Mouse (Mus musculus) cerebellum, adult 9-10 months (tissue): ENCODE results near the gene Tgfa.

ENCODE experiments used
- DNase-seq: peaks from one replicate; pipeline ENCODE4 v3.0.0; 2022

Gene Tgfa

DNA sequence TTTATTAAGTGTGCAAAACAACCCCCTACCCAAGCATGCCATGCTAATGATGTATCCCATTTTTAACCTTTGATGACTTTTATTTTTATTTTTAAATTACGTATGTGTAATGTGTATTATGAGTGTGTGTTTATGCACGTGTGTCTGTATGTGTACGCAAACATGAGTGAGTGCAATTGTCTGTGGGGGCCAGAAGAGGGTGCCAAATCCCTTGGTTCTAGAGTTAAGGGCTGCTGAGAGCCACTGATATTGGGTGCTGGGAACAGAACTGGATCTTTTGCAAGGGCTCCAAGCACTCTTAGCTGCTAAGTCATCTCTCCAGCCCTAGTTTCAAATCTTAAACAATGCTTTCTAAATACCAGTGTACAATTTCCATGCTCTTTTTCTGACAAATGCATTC is 103.9 kb downstream of the Tgfa start:
- no peak for DNase-seq

GRCm38 (mm10) chr6:86299381-86299780 is 104.4 kb downstream of the Tgfa start:
- DNase-seq, result no peak

DNA sequence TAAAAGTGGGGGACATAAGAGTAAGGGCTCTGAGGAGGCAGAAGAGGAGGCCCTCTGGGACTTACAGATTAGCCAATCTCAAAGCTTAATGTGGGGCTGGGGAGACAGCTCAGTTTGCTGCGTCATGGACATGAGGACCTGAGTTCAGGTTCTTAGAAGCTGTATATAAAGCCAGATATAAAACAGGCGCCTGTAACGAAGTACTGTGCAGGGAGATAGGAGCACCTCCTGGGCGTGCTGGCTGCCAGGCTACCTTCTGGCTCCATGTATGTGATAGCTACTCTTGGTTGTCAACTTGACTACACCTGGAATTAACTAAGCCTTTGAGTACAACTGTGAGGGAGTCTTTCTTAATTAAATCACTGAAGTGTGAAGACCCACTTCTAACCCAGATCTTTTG is 110.7 kb downstream of the Tgfa start:
- DNase-seq, result no peak

DNA sequence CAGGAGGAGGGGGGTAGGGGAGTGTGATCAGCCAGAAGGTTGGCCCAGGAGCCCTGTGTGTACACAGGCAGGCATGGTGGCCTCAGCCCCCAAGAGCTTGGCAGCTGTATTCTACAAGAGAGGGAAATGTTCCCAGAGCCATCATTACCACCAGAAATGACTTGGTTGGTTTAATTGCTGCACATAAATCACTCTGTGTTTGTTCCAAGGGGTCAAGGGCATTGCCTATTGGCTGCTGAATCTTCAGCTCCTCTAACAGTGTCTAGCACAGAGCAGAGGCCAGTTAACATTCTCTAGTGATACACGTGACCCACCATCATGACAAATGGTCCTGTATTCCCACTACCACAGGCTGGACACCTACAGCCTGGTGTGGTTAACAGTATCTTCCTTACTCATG is 119.0 kb downstream of the Tgfa start:
- DNase-seq, result no peak

DNA sequence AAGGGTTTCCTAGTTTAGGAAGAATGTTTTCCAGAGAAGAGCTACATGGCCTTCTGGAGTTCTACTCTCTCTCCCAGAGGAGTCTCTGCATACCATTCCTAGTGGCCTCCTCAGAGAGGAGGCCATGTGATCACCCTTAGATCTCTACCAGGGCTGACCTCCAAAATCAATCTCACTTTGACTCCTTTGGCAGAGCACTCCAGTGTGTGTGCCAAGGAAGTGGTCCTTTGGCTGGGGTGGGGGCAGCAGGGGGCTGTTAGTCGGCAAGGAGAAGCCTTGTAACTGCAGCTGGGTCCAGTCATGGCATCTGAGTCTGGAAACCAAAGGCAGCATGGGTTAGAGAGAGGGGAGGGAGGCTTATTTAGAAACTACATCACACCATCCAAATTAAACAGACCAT is 122.0 kb downstream of the Tgfa start:
- DNase-seq, result no peak

GRCm38 (mm10) chr6:86318855-86319254 is 123.8 kb downstream of the Tgfa start:
- DNase-seq, result peak; percentile 5

DNA sequence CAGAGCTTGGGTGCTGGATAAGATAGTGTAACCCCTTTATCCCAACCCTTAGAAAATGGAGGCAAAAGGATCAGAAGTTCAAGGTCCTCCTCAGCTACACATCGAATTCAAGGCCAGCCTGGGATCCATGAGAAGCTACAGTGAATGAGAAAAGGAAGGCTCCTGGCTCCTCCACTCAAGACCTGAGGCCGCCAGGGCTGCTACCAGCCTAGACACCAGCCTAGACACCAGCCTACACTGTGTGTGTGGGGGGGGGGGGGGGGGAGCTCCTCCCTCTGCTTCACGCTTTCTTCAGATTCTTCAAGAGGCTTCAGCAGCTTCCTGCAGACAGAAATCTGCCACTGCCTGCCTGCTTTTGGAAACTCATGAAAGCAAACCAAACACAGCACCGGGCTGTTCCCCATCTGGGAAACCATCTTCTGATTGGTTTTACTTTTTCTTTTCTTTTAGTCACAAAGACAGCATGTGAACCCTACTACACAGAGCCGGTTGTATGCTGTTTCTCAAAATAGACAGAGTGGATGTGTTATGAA is 127.1 kb downstream of the Tgfa start:
- no peak for DNase-seq

- no peak for DNase-seq
Observed at GRCm38 (mm10) chr6:86322991-86323390, 128.0 kb downstream of the Tgfa start.

- no peak for DNase-seq
Observed at GRCm38 (mm10) chr6:86324400-86324799, 129.4 kb downstream of the Tgfa start.
